Mouse (Mus musculus) C2C12 (cell line): ENCODE measurements around the gene Tmco4.

Experiments
- CTCF ChIP-seq: IDR thresholded peaks from one replicate; pipeline ENCODE4 v1.5.1; 2011; ENCODE audit not compliant: control insufficient read depth, insufficient read depth, insufficient read length
- FOSL1 ChIP-seq: IDR thresholded peaks from one replicate; pipeline ENCODE4 v1.8.0; 2011; ENCODE audit warnings: mild to moderate bottlenecking, low read length; ENCODE audit not compliant: poor library complexity, insufficient read depth, severe bottlenecking
- MYOG ChIP-seq: IDR thresholded peaks from one replicate; pipeline ENCODE4 v1.6.1; 2011; ENCODE audit not compliant: control insufficient read depth, insufficient read length; ENCODE audit errors: extremely low read depth
- USF1 ChIP-seq: IDR thresholded peaks from one replicate; pipeline ENCODE4 v1.6.1; 2011; ENCODE audit warnings: low read depth, mild to moderate bottlenecking, control low read depth, moderate library complexity

- TF ChIP-seq CTCF, result no peak
- TF ChIP-seq USF1, result no peak
- no peak for TF ChIP-seq MYOG
- no peak for TF ChIP-seq FOSL1
Observed at GRCm38 (mm10) chr4:138959120-138959519, 13.6 kb upstream of the Tmco4 start.
